ENCODE assay signal across 20 mouse cellular contexts in the genomic region with DNA sequence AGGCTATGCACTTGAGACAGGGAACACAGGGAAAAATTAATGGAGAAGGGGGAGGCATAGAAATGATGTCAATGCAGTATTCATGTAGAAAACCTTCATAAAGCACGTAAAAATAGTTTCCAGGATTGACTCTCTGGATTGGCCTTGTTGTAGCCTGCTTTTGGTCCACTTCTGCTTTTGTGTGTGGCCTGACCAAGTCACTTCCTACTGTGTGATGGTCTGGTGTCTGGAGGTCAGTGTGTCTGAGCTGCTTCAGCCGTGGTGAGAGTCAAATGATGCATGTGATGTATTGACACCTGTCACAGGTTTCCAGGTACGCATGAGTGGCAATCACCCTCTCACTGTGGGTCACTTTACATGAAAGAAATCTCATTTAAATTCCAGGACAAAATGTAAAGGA. TPM values are rescaled to one million over a fixed set of nuclear protein-coding genes. Genes with fewer than 3 reads are reported as not detected.
A peak's percentile ranks its signal among the peaks of the same experiment; 100 is the strongest.
DNase-seq lines count a peak whose midpoint lies in the region; ATAC-seq and TF ChIP-seq lines count a peak whose summit lies in the region.
"Had no signal": no experiment of that assay in that cellular context is flagged by ENCODE, and none has a peak within 500 bp of the region (broad histone marks: within the 10 kb centered on the region; RNA-seq: fewer than 3 reads in every experiment).

No protein-coding gene starts in this region.

- DNase-seq in layer of hippocampus, adult 9-11 months = peak; percentile 19
- DNase-seq in layer of hippocampus, postnatal 14 days (ENCODE audit: low spot score in 2 of 2) = no peak
- no peak for DNase-seq in kidney, adult 18-20 months
- DNase-seq: adrenal gland, adult 2 months; adrenal gland, postnatal 10 days; adrenal gland, postnatal 25 days; cerebellum, adult 11-12 months; cerebellum, adult 2 months; cerebellum, adult 9-10 months; cerebellum, postnatal 10 days; cerebellum, postnatal 25 days had no signal

- H3K27me3 ChIP-seq in kidney, embryonic 16.5 days (ENCODE audit: insufficient read depth, low read length) = no peaks in the 10 kb centered on the region
- H3K27me3 ChIP-seq: forebrain, embryonic 13.5 days; forebrain, embryonic 15.5 days had no signal

- 61% methylated on average over 3 of the region's 3 CpGs for WGBS in kidney, embryonic 16.5 days

- H3K9me3 ChIP-seq in kidney, embryonic 16.5 days (ENCODE audit: low read length) = no peaks in the 10 kb centered on the region
- H3K9me3 ChIP-seq: embryonic facial prominence, embryonic 10.5 days; embryonic facial prominence, embryonic 12.5 days; forebrain, embryonic 13.5 days; forebrain, embryonic 15.5 days had no signal

- H3K4me1 ChIP-seq in bone marrow macrophage, adult 2 months (ENCODE audit: control insufficient read depth, insufficient read depth, low read length) = peaks cover 63% of the 10 kb centered on the region
- H3K4me1 ChIP-seq in kidney, embryonic 16.5 days (ENCODE audit: insufficient read depth, low read length) = no peaks in the 10 kb centered on the region
- H3K4me1 ChIP-seq: embryonic facial prominence, embryonic 12.5 days had no signal

- no peak for TF ChIP-seq POLR2A in bone marrow macrophage, adult 2 months (IDR thresholded peaks at IDR 0.05; ENCODE audit: borderline replicate concordance, low read depth, low read length)

- peak overlapping the region; percentile 46 for H3K27ac ChIP-seq in bone marrow macrophage, adult 2 months (ENCODE audit: insufficient read depth, low read depth, low read length)
- no peak overlapping the region for H3K27ac ChIP-seq in kidney, embryonic 16.5 days (ENCODE audit: low read length)
- H3K27ac ChIP-seq: embryonic facial prominence, embryonic 10.5 days; embryonic facial prominence, embryonic 12.5 days; forebrain, embryonic 13.5 days; forebrain, embryonic 15.5 days had no signal

- H3K9ac ChIP-seq in kidney, embryonic 16.5 days (replicated peaks; ENCODE audit: low read length) = no peak overlapping the region
- H3K9ac ChIP-seq: embryonic facial prominence, embryonic 12.5 days; forebrain, embryonic 13.5 days; forebrain, embryonic 15.5 days had no signal

- no peak overlapping the region for H3K4me2 ChIP-seq in kidney, embryonic 16.5 days (replicated peaks; ENCODE audit: low read depth, low read length)
- H3K4me2 ChIP-seq: embryonic facial prominence, embryonic 12.5 days; forebrain, embryonic 13.5 days; forebrain, embryonic 15.5 days had no signal

- H3K36me3 ChIP-seq in kidney, embryonic 16.5 days (ENCODE audit: insufficient read depth, low read length) = no peaks in the 10 kb centered on the region
- H3K36me3 ChIP-seq: embryonic facial prominence, embryonic 10.5 days; embryonic facial prominence, embryonic 12.5 days; forebrain, embryonic 15.5 days had no signal

- no peak overlapping the region for H3K4me3 ChIP-seq in bone marrow macrophage, adult 2 months (ENCODE audit: insufficient read depth, low read length)
- no peak overlapping the region for H3K4me3 ChIP-seq in kidney, embryonic 16.5 days (ENCODE audit: low read length)
- H3K4me3 ChIP-seq: embryonic facial prominence, embryonic 10.5 days; embryonic facial prominence, embryonic 12.5 days; forebrain, embryonic 13.5 days; forebrain, embryonic 15.5 days had no signal

- ATAC-seq in granulocyte monocyte progenitor cell, adult 5-6 weeks (replicated peaks; ENCODE audit: poor library complexity, severe bottlenecking) = peak; percentile 60; the same call in 1 of the 2 replicates
- peak; percentile 39; the same call in 1 of the 2 replicates for ATAC-seq in megakaryocyte progenitor cell, adult 5-6 weeks (replicated peaks; ENCODE audit: poor library complexity)
- no peak for ATAC-seq in kidney, embryonic 16.5 days (ENCODE audit: low FRiP score, low TSS enrichment)
- ATAC-seq: forebrain, embryonic 13.5 days; forebrain, embryonic 15.5 days had no signal

- no peak for TF ChIP-seq CTCF in bone marrow macrophage, adult 2 months (IDR thresholded peaks at IDR 0.05; ENCODE audit: low read depth, low read length)

RNA-seq across cellular contexts. Expression of gene Myo16, which starts 16.2 kb away (rescaled TPM):
- total RNA-seq in layer of hippocampus, postnatal 14 days (2021) = 10 to 100 TPM; 50.5 to 51.3 TPM
- polyA plus RNA-seq in bone marrow macrophage, adult 2 months (2012; ENCODE audit: insufficient read depth, insufficient read length, missing spikeins) = not detected in 2 replicates
- total RNA-seq in granulocyte monocyte progenitor cell, adult 5-6 weeks (2014; fragmentation: Nextera tagmentation) = not detected in 2 replicates
- total RNA-seq in granulocyte monocyte progenitor cell, adult 5-6 weeks (2017) = not detected in 2 replicates
- not detected in 2 replicates for total RNA-seq in megakaryocyte progenitor cell, adult 5-6 weeks (2015)
- 0.07 TPM in 1 of 2 replicates, not detected in the other for total RNA-seq in megakaryocyte progenitor cell, adult 5-6 weeks (2017)
- 0.18 and 0.25 TPM in 2 replicates for polyA plus RNA-seq in kidney, embryonic 16.5 days (2015; fragmentation: Nextera tagmentation; extraction: Ambion mirVana)
- total RNA-seq: adrenal gland, postnatal 25 days; MEL had no signal
- polyA plus RNA-seq: adrenal gland, adult 2 months had no signal

Comparison
In these comparisons a context has a peak if more than half of its experiments do, and no peak if none do; other contexts are left out.
1. RNA of gene Myo16, which starts 16.2 kb away (total RNA-seq): 50.5 to 51.3 TPM in layer of hippocampus, postnatal 14 days; not detected in granulocyte monocyte progenitor cell, adult 5-6 weeks and 0.07 TPM in megakaryocyte progenitor cell, adult 5-6 weeks; every median in the first group is over 10 times any median in the second.